Mouse (Mus musculus) hindbrain, embryonic 10.5 days (tissue): ENCODE results near the gene Gm525. TPM values are rescaled to one million over a fixed set of nuclear protein-coding genes. Genes with fewer than 3 reads are reported as not detected.

ENCODE experiments used
- DNase-seq: peaks from one replicate; pipeline ENCODE4 v3.0.0-alpha.2; 2017; ENCODE audit warnings: low spot score
- H3K27ac ChIP-seq: fragments of 300-500 bp; sonication (generic); 2 replicates; pipeline ENCODE4 v1.5.1; 2016; ENCODE audit warnings: mild to moderate bottlenecking, moderate library complexity
- H3K27me3 ChIP-seq: fragments of 300-500 bp; sonication (generic); 2 replicates; pipeline ENCODE4 v1.6.1; 2016; ENCODE audit warnings: mild to moderate bottlenecking; ENCODE audit not compliant: poor library complexity, insufficient read depth, severe bottlenecking
- H3K36me3 ChIP-seq: fragments of 300-500 bp; sonication (generic); 2 replicates; pipeline ENCODE4 v1.6.1; 2016; ENCODE audit warnings: mild to moderate bottlenecking, moderate library complexity
- H3K4me1 ChIP-seq: fragments of 300-500 bp; sonication (generic); replicated peaks from 2 replicates; pipeline ENCODE4 v1.6.1; 2016; ENCODE audit warnings: mild to moderate bottlenecking
- H3K4me3 ChIP-seq: fragments of 300-500 bp; sonication (generic); 2 replicates; pipeline ENCODE4 v1.5.1; 2016; ENCODE audit warnings: mild to moderate bottlenecking, moderate library complexity
- H3K9me3 ChIP-seq: fragments of 300-500 bp; sonication (generic); 2 replicates; pipeline ENCODE4 v1.6.1; 2016; ENCODE audit warnings: mild to moderate bottlenecking, moderate library complexity
- WGBS: fragments of 180-500 bp; shearing (Covaris S2); methylation state at CpG from one replicate; pipeline ENCODE4 v1.1.7; 2016; 5-methylcytosine and 5-hydroxymethylcytosine counted together
- polyA plus RNA-seq: library from polyadenylated mRNA; unstranded; fragments of >200 nt; fragmentation: Nextera tagmentation; extraction: Ambion mirVana; gene quantifications from 2 replicates; pipeline ENCODE4 v1.2.1, GENCODE M21; 2016

Gm525 gene
- polyA plus RNA-seq, 1 experiment from 2014 or later, result not detected

GRCm38 (mm10) chr11:89105823-89106222 lies 32.2 kb downstream of the Gm525 start:
- Histone ChIP-seq H3K4me1 (peaks cover 4% of the 10 kb centered on the region), H3K27me3 (peaks cover 24% of the 10 kb centered on the region), H3K4me3 (no peak overlapping the region), H3K36me3 (no peaks in the 10 kb centered on the region), H3K27ac (no peak overlapping the region), H3K9me3 (no peaks in the 10 kb centered on the region)
- 87% methylated on average over 11 of the region's 11 CpGs for WGBS
- DNase-seq, result no peak

- Histone ChIP-seq H3K4me3 (no peak overlapping the region), H3K27me3 (peaks cover 10% of the 10 kb centered on the region; the same call in 1 of the 2 replicates), H3K36me3 (no peaks in the 10 kb centered on the region), H3K27ac (no peak overlapping the region), H3K9me3 (no peaks in the 10 kb centered on the region), H3K4me1 (no peaks in the 10 kb centered on the region)
- 28% methylated on average over 12 of the region's 12 CpGs for WGBS
- no peak for DNase-seq
These were observed 33.7 kb downstream of the Gm525 start for GRCm38 (mm10) chr11:89107180-89107807.

- Histone ChIP-seq H3K4me3 (no peak overlapping the region), H3K9me3 (no peaks in the 10 kb centered on the region; the same call in 1 of the 2 replicates), H3K27me3 (peaks cover 4% of the 10 kb centered on the region; the same call in 1 of the 2 replicates), H3K36me3 (no peaks in the 10 kb centered on the region), H3K27ac (peak overlapping the region; percentile 59), H3K4me1 (peaks cover 20% of the 10 kb centered on the region)
- peak; percentile 46 for DNase-seq
- 17% methylated on average over 13 of the region's 13 CpGs for WGBS
These were observed 50.8 kb downstream of the Gm525 start for GRCm38 (mm10) chr11:89124411-89124810.

DNA sequence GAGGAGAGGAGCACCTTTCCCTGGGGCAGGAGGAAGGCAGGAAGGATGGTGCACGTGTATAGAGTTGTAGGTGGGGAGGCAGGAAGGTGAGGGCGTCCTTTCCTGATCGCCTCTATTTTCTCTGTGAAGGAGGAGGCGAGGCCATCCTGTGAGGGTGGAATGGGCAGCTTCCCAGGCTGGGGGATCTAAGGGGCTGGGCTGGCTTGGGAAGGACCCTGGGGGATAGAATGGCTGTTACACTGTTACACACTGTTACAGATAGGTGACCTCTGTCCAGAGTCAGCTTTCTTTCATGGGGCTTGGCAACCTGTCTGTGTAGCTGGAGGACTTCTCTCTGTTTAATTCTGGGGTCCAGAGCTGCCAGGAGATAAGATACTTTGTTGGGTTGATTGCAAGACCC lies 57.2 kb downstream of the Gm525 start:
- Histone ChIP-seq H3K9me3 (no peaks in the 10 kb centered on the region; the same call in 1 of the 2 replicates), H3K36me3 (no peaks in the 10 kb centered on the region), H3K27me3 (no peaks in the 10 kb centered on the region), H3K27ac (no peak overlapping the region), H3K4me1 (0 out of 2 replicates have a peak, but pooled peaks cover 6% of the 10 kb centered on the region), H3K4me3 (no peak overlapping the region)
- DNase-seq, result no peak
- WGBS, result 45% methylated on average over 4 of the region's 4 CpGs

GRCm38 (mm10) chr11:89132406-89132805 lies 58.8 kb downstream of the Gm525 start:
- 87% methylated on average over 7 of the region's 7 CpGs for WGBS
- Histone ChIP-seq H3K9me3 (no peaks in the 10 kb centered on the region), H3K36me3 (no peaks in the 10 kb centered on the region), H3K27ac (no peak overlapping the region), H3K4me1 (0 out of 2 replicates have a peak, but pooled peaks cover 6% of the 10 kb centered on the region), H3K4me3 (no peak overlapping the region), H3K27me3 (no peaks in the 10 kb centered on the region)
- DNase-seq, result no peak

DNA sequence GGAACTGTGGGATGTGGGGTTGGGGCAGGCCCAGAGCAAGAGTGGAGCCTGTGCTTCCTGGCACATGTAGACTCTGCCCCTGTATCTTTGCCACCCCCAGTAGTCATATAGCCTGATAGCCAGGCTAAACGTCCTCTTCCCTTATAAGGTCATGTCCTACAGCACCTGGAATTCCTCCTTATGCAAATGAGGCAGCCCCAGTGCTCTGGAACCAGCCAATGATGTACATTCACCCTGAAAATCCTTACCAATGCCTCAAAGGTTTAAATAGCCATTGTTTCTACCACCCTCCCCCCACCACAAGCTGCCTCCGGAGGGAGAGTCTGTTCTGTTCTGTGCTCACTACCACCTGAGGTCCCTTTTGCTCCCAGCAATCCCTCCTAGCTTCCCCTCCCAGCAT lies 60.6 kb downstream of the Gm525 start:
- H3K4me3 ChIP-seq, result no peak overlapping the region
- no peaks in the 10 kb centered on the region for H3K36me3 ChIP-seq
- H3K27me3 ChIP-seq, result no peaks in the 10 kb centered on the region
- peaks cover 3% of the 10 kb centered on the region; the same call in 1 of the 2 replicates for H3K9me3 ChIP-seq
- 0 out of 2 replicates have a peak, but pooled peaks cover 6% of the 10 kb centered on the region for H3K4me1 ChIP-seq
- DNase-seq, result no peak
- 53% methylated on average over 2 of the region's 2 CpGs for WGBS
- H3K27ac ChIP-seq, result no peak overlapping the region

DNA sequence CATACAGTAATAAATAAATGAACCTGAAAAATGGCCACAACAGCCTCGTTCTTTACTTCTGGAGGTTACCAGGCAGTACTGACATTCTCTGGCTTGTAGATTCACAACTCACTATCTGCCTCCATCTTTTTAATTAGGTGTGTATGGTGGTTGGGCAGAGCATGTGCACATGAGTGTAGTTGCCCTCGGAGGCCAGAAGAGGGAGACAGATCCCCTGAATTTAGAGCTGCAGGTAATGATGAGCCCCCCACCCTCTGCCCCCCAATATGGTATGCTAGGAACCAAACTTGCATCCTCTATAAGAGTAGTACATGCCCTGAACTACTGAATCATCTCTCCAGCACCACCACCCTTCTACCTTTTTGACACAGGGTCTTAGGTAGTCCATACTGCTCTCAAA lies 64.3 kb downstream of the Gm525 start:
- no peak for DNase-seq
- H3K4me1 ChIP-seq, result peaks cover 10% of the 10 kb centered on the region; the same call in 1 of the 2 replicates
- 94% methylated on average over 2 of the region's 2 CpGs for WGBS
- H3K36me3 ChIP-seq, result no peaks in the 10 kb centered on the region
- peaks cover 3% of the 10 kb centered on the region; the same call in 1 of the 2 replicates for H3K9me3 ChIP-seq
- no peaks in the 10 kb centered on the region for H3K27me3 ChIP-seq
- no peak overlapping the region for H3K4me3 ChIP-seq
- H3K27ac ChIP-seq, result no peak overlapping the region

Other genes with a start within 250 kb of the Gm525 start
- 17.7 and 19.6 TPM in 2 replicates for gene Akap1, start 209.3 kb upstream of the Gm525 start, polyA plus RNA-seq
- gene Scpep1, start 118.4 kb upstream of the Gm525 start, polyA plus RNA-seq, result 57.4 and 75.7 TPM in 2 replicates
- not detected in 2 replicates for gene Elobl, start 106.9 kb upstream of the Gm525 start, polyA plus RNA-seq
- gene Coil, start 103.6 kb upstream of the Gm525 start, polyA plus RNA-seq, result 25.7 and 25.9 TPM in 2 replicates
- gene Trim25, start 74.5 kb upstream of the Gm525 start, polyA plus RNA-seq, result 3.0 and 3.5 TPM in 2 replicates
- gene Dgke, start 7.0 kb upstream of the Gm525 start, polyA plus RNA-seq, result 4.6 and 6.1 TPM in 2 replicates
- 2.2 and 4.3 TPM in 2 replicates for gene Nog, start 228.5 kb downstream of the Gm525 start, polyA plus RNA-seq